Comparison of ENCODE assay signal across 8 mouse cellular contexts in the genomic region with DNA sequence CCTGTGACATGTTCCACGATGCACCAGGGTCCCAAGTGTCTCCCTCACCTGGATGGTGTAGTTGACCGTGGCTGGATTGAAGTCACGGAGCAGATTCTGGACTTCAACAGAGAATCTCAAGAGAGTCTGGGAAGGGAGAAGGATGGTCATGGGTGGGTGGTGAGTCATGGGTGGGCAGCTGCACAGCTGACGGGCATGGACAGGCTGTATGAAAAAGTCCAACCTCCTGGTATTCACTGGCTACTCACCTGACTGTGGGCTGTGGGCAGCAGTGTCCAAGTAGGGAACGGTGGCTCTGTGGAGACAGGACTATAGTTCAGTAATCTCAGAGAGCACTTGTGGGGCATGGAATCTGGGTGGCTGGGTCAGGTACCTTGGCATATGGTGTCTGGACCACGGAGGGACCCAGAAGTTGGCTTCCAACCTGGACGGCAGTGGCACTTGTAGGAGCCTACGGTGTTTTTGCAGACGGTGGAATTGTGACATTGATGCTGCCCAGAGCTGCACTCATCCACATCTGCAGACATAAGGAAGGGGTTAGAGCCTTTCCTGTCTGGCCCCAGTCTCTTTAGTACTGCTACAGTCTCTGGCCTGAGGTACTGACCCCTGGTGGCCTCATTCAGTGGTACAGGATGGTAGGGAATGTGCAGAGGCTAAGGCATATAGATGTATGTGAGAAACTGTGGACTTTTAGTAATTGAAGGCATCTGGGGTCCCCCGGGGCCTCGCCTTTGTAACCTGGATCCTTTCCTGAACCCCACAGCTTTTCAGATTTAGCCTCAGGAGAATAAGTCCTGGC. TPM values are rescaled to one million over a fixed set of nuclear protein-coding genes. Genes with fewer than 3 reads are reported as not detected.
DNase-seq lines count a peak whose midpoint lies in the region; ATAC-seq and TF ChIP-seq lines count a peak whose summit lies in the region.

No protein-coding gene starts in this region.

- H3K36me3 ChIP-seq in kidney, embryonic 16.5 days (ENCODE audit: insufficient read depth, low read length): peaks cover 30% of the 10 kb centered on the region
- peaks cover 59 to 69% of the 10 kb centered on the region in 2 experiments for H3K36me3 ChIP-seq in CH12.LX (replicated peaks in 1 of 2; ENCODE audit: control insufficient read depth in 1 of 2, insufficient read depth in 1 of 2, low read length in 1 of 2)
- H3K36me3 ChIP-seq in liver, postnatal 0 days (replicated peaks; ENCODE audit: insufficient read depth, low read length): peaks cover 64% of the 10 kb centered on the region

- 78% methylated on average over 11 of the region's 11 CpGs for WGBS in kidney, embryonic 16.5 days
- 73% methylated on average over 11 of the region's 11 CpGs for WGBS in liver, postnatal 0 days (ENCODE audit: insufficient replicate concordance)

- no peak for ATAC-seq in kidney, embryonic 16.5 days (ENCODE audit: low FRiP score, low TSS enrichment)
- ATAC-seq in liver, postnatal 0 days: peak; percentile 34; the same call in 1 of the 2 replicates

- no peak overlapping the region for H3K4me2 ChIP-seq in kidney, embryonic 16.5 days (replicated peaks; ENCODE audit: low read depth, low read length)
- H3K4me2 ChIP-seq in CH12.LX (ENCODE audit: insufficient read depth, low read depth, poor library complexity, severe bottlenecking): no peak overlapping the region
- no peak overlapping the region for H3K4me2 ChIP-seq in liver, postnatal 0 days (ENCODE audit: low read depth, low read length)

- no peaks in the 10 kb centered on the region for H3K9me3 ChIP-seq in kidney, embryonic 16.5 days (ENCODE audit: low read length)
- peaks cover 19% of the 10 kb centered on the region for H3K9me3 ChIP-seq in CH12.LX (replicated peaks; ENCODE audit: low read length)
- H3K9me3 ChIP-seq in liver, postnatal 0 days (ENCODE audit: low read length): no peaks in the 10 kb centered on the region

- no peak overlapping the region for H3K4me3 ChIP-seq in kidney, embryonic 16.5 days (ENCODE audit: low read length)
- no peak overlapping the region for H3K4me3 ChIP-seq in CH12.LX (replicated peaks in 1 of 3; ENCODE audit: low read depth in 2 of 3, low read length in 2 of 3, poor library complexity in 1 of 3)
- H3K4me3 ChIP-seq in liver, postnatal 0 days (ENCODE audit: low read depth, low read length): no peak overlapping the region

- H3K27me3 ChIP-seq in kidney, embryonic 16.5 days (ENCODE audit: insufficient read depth, low read length): no peaks in the 10 kb centered on the region
- no peaks in the 10 kb centered on the region for H3K27me3 ChIP-seq in CH12.LX (replicated peaks)
- H3K27me3 ChIP-seq in liver, postnatal 0 days (ENCODE audit: insufficient read depth, low read length): no peaks in the 10 kb centered on the region

- dilution Hi-C loops in CH12.LX (cut with MboI; ENCODE audit: extremely low pct_ligation_motif_present, extremely low pct_unique_long_range_greater_than_20kb, low sequenced_read_pairs): no loop called here

- no peak overlapping the region for H3K9ac ChIP-seq in kidney, embryonic 16.5 days (replicated peaks; ENCODE audit: low read length)
- H3K9ac ChIP-seq in CH12.LX (ENCODE audit: insufficient read depth, low read depth): no peak overlapping the region
- no peak overlapping the region for H3K9ac ChIP-seq in liver, postnatal 0 days (replicated peaks)

- peak; percentile 29 for TF ChIP-seq RAD21 in CH12.LX (IDR thresholded peaks at IDR 0.05; ENCODE audit: low read depth, low read length)

- no peak overlapping the region for H3K27ac ChIP-seq in kidney, embryonic 16.5 days (ENCODE audit: low read length)
- no peak overlapping the region for H3K27ac ChIP-seq in CH12.LX (ENCODE audit: insufficient read depth, low read depth)
- H3K27ac ChIP-seq in liver, postnatal 0 days (ENCODE audit: low read depth): no peak overlapping the region

- peak; percentile 50 for DNase-seq in kidney, adult 18-20 months
- no peak for DNase-seq in CH12.LX (ENCODE audit: extremely low read depth)
- DNase-seq in brain, embryonic 14.5 days (ENCODE audit: low read depth): no peak
- peak; percentile 55 for DNase-seq in liver, postnatal 0 days
- peak; percentile 76 for DNase-seq in thymus, postnatal 4 days
- no peak for DNase-seq in layer of hippocampus, postnatal 36 days
- DNase-seq in cerebellum, adult 11-12 months: no peak

- TF ChIP-seq POLR2A in CH12.LX (IDR thresholded peaks at IDR 0.05; ENCODE audit: low read depth, low read length): no peak
- no peak for TF ChIP-seq POLR2A in brain, embryonic 14.5 days (IDR thresholded peaks at IDR 0.05; ENCODE audit: borderline replicate concordance, extremely low read depth, insufficient read depth, insufficient read length, poor library complexity, severe bottlenecking)

- no peaks in the 10 kb centered on the region for H3K4me1 ChIP-seq in kidney, embryonic 16.5 days (ENCODE audit: insufficient read depth, low read length)
- H3K4me1 ChIP-seq in CH12.LX (ENCODE audit: control insufficient read depth in 1 of 2, insufficient read depth in 2 of 2): peaks cover 2 to 6% of the 10 kb centered on the region in 2 experiments; a peak in 1 of 4 replicates
- H3K4me1 ChIP-seq in liver, postnatal 0 days (ENCODE audit: insufficient read depth): no peaks in the 10 kb centered on the region

- no peak for TF ChIP-seq EP300 in CH12.LX (IDR thresholded peaks at IDR 0.05; ENCODE audit: low read length)
- no peak for TF ChIP-seq EP300 in liver, postnatal 0 days (IDR thresholded peaks at IDR 0.05; ENCODE audit: low read depth)

- in situ Hi-C loops in CH12.LX (cut with MboI; ENCODE audit: low pct_ligation_motif_present, low pct_unique_long_range_greater_than_20kb, low sequenced_read_pairs): loop anchor here (10.0 kb wide), 1 partner anchor 56 kb away; no protein-coding TSS in a partner anchor

- no peaks in the 10 kb centered on the region for H3K79me2 ChIP-seq in CH12.LX (replicated peaks; ENCODE audit: control insufficient read depth, extremely low read depth, insufficient read depth, poor library complexity, severe bottlenecking)

- TF ChIP-seq CTCF in CH12.LX (conservative IDR thresholded peaks at IDR 0.05 in 1 of 2, IDR thresholded peaks at IDR 0.05 in 1 of 2; ENCODE audit: low read depth in 2 of 2, low read length in 2 of 2): peak; percentile 41 to 68; a peak in 3 of 4 replicates
- TF ChIP-seq CTCF in brain, embryonic 14.5 days (IDR thresholded peaks at IDR 0.05; ENCODE audit: borderline replicate concordance, extremely low read depth, insufficient read depth, insufficient read length): peak; percentile 61; the same call in 1 of the 2 replicates
- peak; percentile 77 for TF ChIP-seq CTCF in liver, postnatal 0 days (IDR thresholded peaks at IDR 0.05; ENCODE audit: low read depth)

TF ChIP-seq in CH12.LX, 34 proteins besides CTCF, POLR2A, EP300 and RAD21:
- TF ChIP-seq SMC3 (IDR thresholded peaks at IDR 0.05; ENCODE audit: low read depth, low read length): peak; percentile 56
- TF ChIP-seq MAFK (IDR thresholded peaks at IDR 0.05; ENCODE audit: insufficient replicate concordance, low read length): no peak
- TF ChIP-seq KAT2A (IDR thresholded peaks at IDR 0.05; ENCODE audit: insufficient replicate concordance, low read length): no peak
- TF ChIP-seq TBP (conservative IDR thresholded peaks at IDR 0.05; ENCODE audit: low read depth, low read length): no peak
- no peak for TF ChIP-seq CHD1 (IDR thresholded peaks at IDR 0.05; ENCODE audit: low read depth, low read length)
TF ChIP-seq in CH12.LX: peak in this region for 1.

RNA-seq across cellular contexts. Expression of a gene that starts 11.9 kb away (rescaled TPM):
- 40.7 and 42.5 TPM in 2 replicates for polyA plus RNA-seq in kidney, embryonic 16.5 days (2015; fragmentation: Nextera tagmentation; extraction: Ambion mirVana)
- total RNA-seq in CH12.LX (2012; rRNA removed) (23.6 and 27.4 TPM in 2 replicates), CH12.LX (2014; rRNA removed) (0.54 and 0.66 TPM in 2 replicates)
- polyA plus RNA-seq in CH12.LX (2012; ENCODE audit: insufficient read length, low read depth): 3.7 and 5.9 TPM in 2 replicates
- 16.0 and 21.3 TPM in 2 replicates for polyA plus RNA-seq in brain, embryonic 14.5 days (2012; rRNA removed)
- 14.5 and 15.7 TPM in 2 replicates for polyA plus RNA-seq in liver, postnatal 0 days (2015; fragmentation: Nextera tagmentation; extraction: Ambion mirVana)
- 1 to 10 TPM; 7.6 to 7.7 TPM for total RNA-seq in layer of hippocampus, postnatal 36 days (2021)

RNA-seq across cellular contexts. Expression of a gene that starts 14.2 kb away (rescaled TPM):
- polyA plus RNA-seq in kidney, embryonic 16.5 days (2015; fragmentation: Nextera tagmentation; extraction: Ambion mirVana): 197 and 211 TPM in 2 replicates
- total RNA-seq in CH12.LX (2012; rRNA removed) (194 and 278 TPM in 2 replicates), CH12.LX (2014; rRNA removed) (339 and 372 TPM in 2 replicates)
- 231 and 232 TPM in 2 replicates for polyA plus RNA-seq in CH12.LX (2012; ENCODE audit: insufficient read length, low read depth)
- polyA plus RNA-seq in brain, embryonic 14.5 days (2012; rRNA removed): 74.5 and 98.3 TPM in 2 replicates
- 68.5 and 80.9 TPM in 2 replicates for polyA plus RNA-seq in liver, postnatal 0 days (2015; fragmentation: Nextera tagmentation; extraction: Ambion mirVana)
- 10 to 100 TPM; 17.0 to 19.2 TPM for total RNA-seq in layer of hippocampus, postnatal 36 days (2021)

RNA-seq across cellular contexts. Expression of a gene that starts 30.2 kb away (rescaled TPM):
- polyA plus RNA-seq in kidney, embryonic 16.5 days (2015; fragmentation: Nextera tagmentation; extraction: Ambion mirVana): 31.3 and 33.6 TPM in 2 replicates
- total RNA-seq in CH12.LX (2012; rRNA removed): 44.6 and 47.8 TPM in 2 replicates
- total RNA-seq in CH12.LX (2014; rRNA removed): 28.1 and 33.5 TPM in 2 replicates
- polyA plus RNA-seq in CH12.LX (2012; ENCODE audit: insufficient read length, low read depth): 58.8 and 60.3 TPM in 2 replicates
- polyA plus RNA-seq in brain, embryonic 14.5 days (2012; rRNA removed): 65.5 and 74.6 TPM in 2 replicates
- polyA plus RNA-seq in liver, postnatal 0 days (2015; fragmentation: Nextera tagmentation; extraction: Ambion mirVana): 8.5 TPM in 2 replicates
- 10 to 100 TPM; 53.0 to 54.8 TPM for total RNA-seq in layer of hippocampus, postnatal 36 days (2021)

Comparison
In these comparisons a context has a peak if more than half of its experiments do, and no peak if none do; other contexts are left out.
1. DNase-seq: peak in kidney, adult 18-20 months (single experiment), liver, postnatal 0 days (single experiment) and thymus, postnatal 4 days (single experiment); none in CH12.LX (single experiment), brain, embryonic 14.5 days (single experiment), layer of hippocampus, postnatal 36 days (0 of 2) and cerebellum, adult 11-12 months (single experiment).
2. Peak in every context shown above with its lines, with median percentiles within 50 percentile points of each other: CTCF ChIP-seq.